Mouse (Mus musculus) heart, adult 9 months (tissue): Measurements from ENCODE around the gene Ppp1r15a.
A peak's percentile ranks its signal among the peaks of the same experiment; 100 is the strongest.
"Not testable (repeated sequence)": the region's sequence is repeated elsewhere in the genome, so short reads cannot be mapped to it uniquely, and the experiment has no call there.

Source experiments
- DNase-seq, 2 experiments: peaks; one replicate each; pipeline ENCODE4 v3.0.0; 2022; ENCODE audit warnings: low spot score in 2 of 2

The Ppp1r15a gene

GRCm38 (mm10) chr7:45484985-45485384 lies 41.1 kb downstream of the Ppp1r15a start:
- not testable (repeated sequence) for DNase-seq

GRCm38 (mm10) chr7:45482166-45482565 lies 43.9 kb downstream of the Ppp1r15a start:
- no peak for DNase-seq

- no peak for DNase-seq
These were observed 44.6 kb downstream of the Ppp1r15a start, which contains the start of gene Tulp2 for GRCm38 (mm10) chr7:45481374-45481927. Tulp2 (plus strand) TSS chr7:45481877.

- not testable (repeated sequence) for DNase-seq
These were observed 45.8 kb downstream of the Ppp1r15a start for GRCm38 (mm10) chr7:45480310-45480709.

- no peak for DNase-seq
These were observed 47.3 kb downstream of the Ppp1r15a start for GRCm38 (mm10) chr7:45478774-45479173.

- DNase-seq = peak in 1 of 2 experiments; percentile 49
These were observed 49.1 kb downstream of the Ppp1r15a start for GRCm38 (mm10) chr7:45477003-45477402.

- no peak for DNase-seq
These were observed 49.6 kb downstream of the Ppp1r15a start for GRCm38 (mm10) chr7:45476453-45476852.

GRCm38 (mm10) chr7:45475291-45475969 lies 50.6 kb downstream of the Ppp1r15a start:
- DNase-seq = no peak
